Comparison of ENCODE assay signal across 8 mouse cellular contexts in genomic region chr11:62997718-62998281, GRCm38 (mm10). TPM values are rescaled to one million over a fixed set of nuclear protein-coding genes. Genes with fewer than 3 reads are reported as not detected.
A peak's percentile ranks its signal among the peaks of the same experiment; 100 is the strongest.
DNase-seq lines count a peak whose midpoint lies in the region; ATAC-seq and TF ChIP-seq lines count a peak whose summit lies in the region.

No protein-coding gene starts in this region.

- WGBS in midbrain, embryonic 12.5 days, result 32% methylated on average over 11 of the region's 11 CpGs
- WGBS in midbrain, embryonic 13.5 days, result 32% methylated on average over 11 of the region's 11 CpGs
- WGBS in heart, embryonic 11.5 days (ENCODE audit: insufficient replicate concordance), result 46% methylated on average over 11 of the region's 11 CpGs
- WGBS in kidney, postnatal 0 days, result 12% methylated on average over 11 of the region's 11 CpGs
- WGBS in lung, embryonic 15.5 days, result 15% methylated on average over 11 of the region's 11 CpGs
- 41% methylated on average over 11 of the region's 11 CpGs for WGBS in stomach, embryonic 15.5 days

- no peak overlapping the region for H3K4me2 ChIP-seq in midbrain, embryonic 12.5 days (replicated peaks)
- no peak overlapping the region for H3K4me2 ChIP-seq in midbrain, embryonic 13.5 days (replicated peaks)
- peak overlapping the region; percentile 17; the same call in 1 of the 2 replicates for H3K4me2 ChIP-seq in heart, embryonic 11.5 days
- no peak overlapping the region for H3K4me2 ChIP-seq in kidney, postnatal 0 days (ENCODE audit: low read length)
- peak overlapping the region; percentile 37 for H3K4me2 ChIP-seq in lung, embryonic 15.5 days
- peak overlapping the region; percentile 17; the same call in 1 of the 2 replicates for H3K4me2 ChIP-seq in stomach, embryonic 15.5 days

- no peaks in the 10 kb centered on the region for H3K36me3 ChIP-seq in midbrain, embryonic 12.5 days
- no peaks in the 10 kb centered on the region for H3K36me3 ChIP-seq in midbrain, embryonic 13.5 days
- H3K36me3 ChIP-seq in heart, embryonic 11.5 days (ENCODE audit: control insufficient read depth, insufficient read depth, low read length), result no peaks in the 10 kb centered on the region
- H3K36me3 ChIP-seq in kidney, postnatal 0 days (ENCODE audit: insufficient read depth, low read length), result no peaks in the 10 kb centered on the region
- no peaks in the 10 kb centered on the region for H3K36me3 ChIP-seq in lung, embryonic 15.5 days
- no peaks in the 10 kb centered on the region for H3K36me3 ChIP-seq in stomach, embryonic 15.5 days

- ATAC-seq in midbrain, embryonic 12.5 days (ENCODE audit: low FRiP score, low read depth), result no peak
- no peak for ATAC-seq in midbrain, embryonic 13.5 days
- no peak for ATAC-seq in heart, embryonic 11.5 days (replicated peaks; ENCODE audit: insufficient number of reproducible peaks, low FRiP score, low TSS enrichment)
- ATAC-seq in kidney, postnatal 0 days (replicated peaks; ENCODE audit: low FRiP score, low read depth), result no peak
- peak; percentile 43; the same call in 1 of the 2 replicates for ATAC-seq in lung, embryonic 15.5 days (ENCODE audit: borderline replicate concordance, extremely low read depth, low FRiP score, low TSS enrichment)
- ATAC-seq in stomach, embryonic 15.5 days (ENCODE audit: insufficient read depth, low FRiP score, low read depth), result peak; percentile 59
- ATAC-seq in erythroblast, adult 5-6 weeks (replicated peaks; ENCODE audit: low FRiP score, poor library complexity, severe bottlenecking), result no peak

- peaks cover 15% of the 10 kb centered on the region for H3K4me1 ChIP-seq in midbrain, embryonic 12.5 days
- H3K4me1 ChIP-seq in midbrain, embryonic 13.5 days (replicated peaks), result peaks cover 18% of the 10 kb centered on the region
- H3K4me1 ChIP-seq in heart, embryonic 11.5 days (ENCODE audit: control insufficient read depth, insufficient read depth, low read length), result peaks cover 23% of the 10 kb centered on the region
- peaks cover 9% of the 10 kb centered on the region; the same call in 1 of the 2 replicates for H3K4me1 ChIP-seq in kidney, postnatal 0 days (replicated peaks; ENCODE audit: insufficient read depth, low read length)
- peaks cover 48% of the 10 kb centered on the region for H3K4me1 ChIP-seq in lung, embryonic 15.5 days
- peaks cover 18% of the 10 kb centered on the region; the same call in 1 of the 2 replicates for H3K4me1 ChIP-seq in stomach, embryonic 15.5 days

- H3K4me3 ChIP-seq in midbrain, embryonic 12.5 days, result no peak overlapping the region
- H3K4me3 ChIP-seq in midbrain, embryonic 13.5 days (replicated peaks), result no peak overlapping the region
- no peak overlapping the region for H3K4me3 ChIP-seq in heart, embryonic 11.5 days (ENCODE audit: low read depth, low read length)
- H3K4me3 ChIP-seq in kidney, postnatal 0 days (replicated peaks; ENCODE audit: low read depth, low read length), result no peak overlapping the region
- no peak overlapping the region for H3K4me3 ChIP-seq in lung, embryonic 15.5 days
- no peak overlapping the region for H3K4me3 ChIP-seq in stomach, embryonic 15.5 days (replicated peaks)

- no peaks in the 10 kb centered on the region for H3K27me3 ChIP-seq in midbrain, embryonic 12.5 days
- H3K27me3 ChIP-seq in midbrain, embryonic 13.5 days, result no peaks in the 10 kb centered on the region
- no peaks in the 10 kb centered on the region for H3K27me3 ChIP-seq in heart, embryonic 11.5 days (ENCODE audit: control insufficient read depth, insufficient read depth, low read length)
- no peaks in the 10 kb centered on the region for H3K27me3 ChIP-seq in kidney, postnatal 0 days (ENCODE audit: insufficient read depth, low read length)
- no peaks in the 10 kb centered on the region for H3K27me3 ChIP-seq in lung, embryonic 15.5 days
- H3K27me3 ChIP-seq in stomach, embryonic 15.5 days (replicated peaks), result no peaks in the 10 kb centered on the region

- 0 out of 2 replicates have a peak overlapping the region, but pooled peaks have one; percentile 28 for H3K9ac ChIP-seq in midbrain, embryonic 12.5 days (replicated peaks)
- no peak overlapping the region for H3K9ac ChIP-seq in midbrain, embryonic 13.5 days (replicated peaks)
- H3K9ac ChIP-seq in heart, embryonic 11.5 days (ENCODE audit: low read depth, low read length), result peak overlapping the region; percentile 56; the same call in 1 of the 2 replicates
- no peak overlapping the region for H3K9ac ChIP-seq in kidney, postnatal 0 days (ENCODE audit: low read depth, low read length)
- no peak overlapping the region for H3K9ac ChIP-seq in lung, embryonic 15.5 days
- no peak overlapping the region for H3K9ac ChIP-seq in stomach, embryonic 15.5 days

- no peak overlapping the region; the same call in 1 of the 2 replicates for H3K27ac ChIP-seq in midbrain, embryonic 12.5 days (replicated peaks)
- H3K27ac ChIP-seq in midbrain, embryonic 13.5 days, result no peak overlapping the region
- H3K27ac ChIP-seq in heart, embryonic 11.5 days (ENCODE audit: low read depth, low read length), result peak overlapping the region; percentile 54; the same call in 1 of the 2 replicates
- peak overlapping the region; percentile 70 for H3K27ac ChIP-seq in kidney, postnatal 0 days
- peak overlapping the region; percentile 93 for H3K27ac ChIP-seq in lung, embryonic 15.5 days
- H3K27ac ChIP-seq in stomach, embryonic 15.5 days, result peak overlapping the region; percentile 86

- no peaks in the 10 kb centered on the region for H3K9me3 ChIP-seq in midbrain, embryonic 12.5 days
- no peaks in the 10 kb centered on the region for H3K9me3 ChIP-seq in midbrain, embryonic 13.5 days
- no peaks in the 10 kb centered on the region for H3K9me3 ChIP-seq in heart, embryonic 11.5 days (replicated peaks; ENCODE audit: control insufficient read depth, low read length)
- H3K9me3 ChIP-seq in kidney, postnatal 0 days (replicated peaks; ENCODE audit: low read length), result no peaks in the 10 kb centered on the region
- no peaks in the 10 kb centered on the region for H3K9me3 ChIP-seq in lung, embryonic 15.5 days
- no peaks in the 10 kb centered on the region for H3K9me3 ChIP-seq in stomach, embryonic 15.5 days

- TF ChIP-seq CTCF in kidney, postnatal 0 days (IDR thresholded peaks at IDR 0.05; ENCODE audit: low read depth), result peak; percentile 22; the same call in 1 of the 2 replicates

- DNase-seq in cerebellum, postnatal 36 days, result peak; percentile 35 to 71
- peak; percentile 85 for DNase-seq in kidney, postnatal 0 days (ENCODE audit: low spot score)

RNA-seq across cellular contexts. Expression of gene Cdrt4, which starts 46.8 kb away (rescaled TPM):
- not detected in 2 replicates for polyA plus RNA-seq in midbrain, embryonic 12.5 days (2016; fragmentation: Nextera tagmentation; extraction: Ambion mirVana)
- polyA plus RNA-seq in midbrain, embryonic 13.5 days (2015; fragmentation: Nextera tagmentation; extraction: Ambion mirVana), result not detected in 2 replicates
- 0.54 TPM in 1 of 2 replicates, not detected in the other for polyA plus RNA-seq in heart, embryonic 11.5 days (2014; fragmentation: Nextera tagmentation; extraction: Ambion mirVana)
- 0.17 TPM in 1 of 2 replicates, not detected in the other for polyA plus RNA-seq in kidney, postnatal 0 days (2015; fragmentation: Nextera tagmentation; extraction: Ambion mirVana)
- 0.36 and 0.62 TPM in 2 replicates for polyA plus RNA-seq in lung, embryonic 15.5 days (2015; fragmentation: Nextera tagmentation; extraction: Ambion mirVana)
- polyA plus RNA-seq in stomach, embryonic 15.5 days (2015; fragmentation: Nextera tagmentation; extraction: Ambion mirVana), result 0.19 and 0.26 TPM in 2 replicates
- total RNA-seq in erythroblast, adult 5-6 weeks (2015; ENCODE audit: low replicate concordance), result not detected in 2 replicates
- total RNA-seq in erythroblast, adult 5-6 weeks (2017; ENCODE audit: low replicate concordance), result not detected in 2 replicates

Comparison
In these comparisons a context has a peak if more than half of its experiments do, and no peak if none do; other contexts are left out.
1. H3K9ac ChIP-seq: peak in midbrain, embryonic 12.5 days (single experiment) and heart, embryonic 11.5 days (single experiment); none in midbrain, embryonic 13.5 days (single experiment), kidney, postnatal 0 days (single experiment), lung, embryonic 15.5 days (single experiment) and stomach, embryonic 15.5 days (single experiment).
2. ATAC-seq: peak in lung, embryonic 15.5 days (single experiment) and stomach, embryonic 15.5 days (single experiment); none in midbrain, embryonic 12.5 days (single experiment), midbrain, embryonic 13.5 days (single experiment), heart, embryonic 11.5 days (single experiment), kidney, postnatal 0 days (single experiment) and erythroblast, adult 5-6 weeks (single experiment).
3. H3K27ac ChIP-seq: peak in heart, embryonic 11.5 days (single experiment), kidney, postnatal 0 days (single experiment), lung, embryonic 15.5 days (single experiment) and stomach, embryonic 15.5 days (single experiment); none in midbrain, embryonic 12.5 days (single experiment) and midbrain, embryonic 13.5 days (single experiment).
4. H3K4me2 ChIP-seq: peak in heart, embryonic 11.5 days (single experiment), lung, embryonic 15.5 days (single experiment) and stomach, embryonic 15.5 days (single experiment); none in midbrain, embryonic 12.5 days (single experiment), midbrain, embryonic 13.5 days (single experiment) and kidney, postnatal 0 days (single experiment).